Comparison of ENCODE assay signal across 11 mouse cellular contexts in genomic region chr5:65525674-65526443, GRCm38 (mm10). TPM values are rescaled to one million over a fixed set of nuclear protein-coding genes. Genes with fewer than 3 reads are reported as not detected.
DNase-seq lines count a peak whose midpoint lies in the region; ATAC-seq and TF ChIP-seq lines count a peak whose summit lies in the region.
"Had no signal": no experiment of that assay in that cellular context is flagged by ENCODE, and none has a peak within 500 bp of the region (broad histone marks: within the 10 kb centered on the region; RNA-seq: fewer than 3 reads in every experiment).

No protein-coding gene starts in this region.

- no peak overlapping the region for H3K27ac ChIP-seq in intestine, embryonic 15.5 days
- no peak overlapping the region for H3K27ac ChIP-seq in intestine, embryonic 16.5 days (ENCODE audit: low read length)
- no peak overlapping the region for H3K27ac ChIP-seq in thymus, adult 2 months (ENCODE audit: control insufficient read depth, insufficient read depth, low read length)
- H3K27ac ChIP-seq in hindbrain, embryonic 10.5 days, result no peak overlapping the region
- H3K27ac ChIP-seq: liver, embryonic 13.5 days had no signal

- 0 out of 2 replicates have a peak, but pooled peaks have one; percentile 58 for ATAC-seq in intestine, embryonic 15.5 days
- ATAC-seq in intestine, embryonic 16.5 days, result no peak; the same call in 1 of the 2 replicates

- no peaks in the 10 kb centered on the region for H3K4me1 ChIP-seq in intestine, embryonic 15.5 days (replicated peaks)
- no peaks in the 10 kb centered on the region for H3K4me1 ChIP-seq in intestine, embryonic 16.5 days (ENCODE audit: control insufficient read depth, insufficient read depth, low read length)
- no peaks in the 10 kb centered on the region for H3K4me1 ChIP-seq in thymus, adult 2 months (replicated peaks; ENCODE audit: control insufficient read depth, insufficient read depth, low read length)
- H3K4me1 ChIP-seq in hindbrain, embryonic 10.5 days (replicated peaks), result peaks cover 10% of the 10 kb centered on the region

- no peak for TF ChIP-seq POLR2A in thymus, adult 2 months (IDR thresholded peaks at IDR 0.05; ENCODE audit: control insufficient read depth, extremely low read depth, insufficient read depth, low read length, poor library complexity)

- H3K36me3 ChIP-seq in intestine, embryonic 15.5 days, result no peaks in the 10 kb centered on the region
- H3K36me3 ChIP-seq in intestine, embryonic 16.5 days (ENCODE audit: control insufficient read depth, insufficient read depth, low read length), result no peaks in the 10 kb centered on the region
- H3K36me3 ChIP-seq in thymus, adult 2 months (ENCODE audit: control insufficient read depth, insufficient read depth, low read length), result no peaks in the 10 kb centered on the region
- no peaks in the 10 kb centered on the region for H3K36me3 ChIP-seq in hindbrain, embryonic 10.5 days
- H3K36me3 ChIP-seq: liver, embryonic 13.5 days had no signal

- no peaks in the 10 kb centered on the region for H3K9me3 ChIP-seq in intestine, embryonic 15.5 days
- no peaks in the 10 kb centered on the region for H3K9me3 ChIP-seq in intestine, embryonic 16.5 days (ENCODE audit: control insufficient read depth, low read length)
- H3K9me3 ChIP-seq in hindbrain, embryonic 10.5 days, result no peaks in the 10 kb centered on the region
- H3K9me3 ChIP-seq: liver, embryonic 13.5 days had no signal

- WGBS in intestine, embryonic 15.5 days, result 20% methylated on average over 8 of the region's 8 CpGs
- WGBS in intestine, embryonic 16.5 days, result 21% methylated on average over 8 of the region's 8 CpGs
- 83% methylated on average over 8 of the region's 8 CpGs for WGBS in thymus, adult 2 months
- WGBS in hindbrain, embryonic 10.5 days, result 5% methylated on average over 8 of the region's 8 CpGs

- DNase-seq in thymus, adult 2 months, result peak; percentile 12
- DNase-seq in thymus, adult 18-20 months, result no peak
- DNase-seq in embryo, embryonic 11 days, result peak; percentile 22
- no peak for DNase-seq in left cerebral cortex, adult 18-20 months (ENCODE audit: low spot score in 2 of 2)
- no peak for DNase-seq in hindbrain, embryonic 10.5 days (ENCODE audit: low spot score)
- DNase-seq in cerebellum, postnatal 4 days (ENCODE audit: low spot score in 2 of 2), result no peak
- DNase-seq: heart, postnatal 36 days; liver, embryonic 13.5 days had no signal

- no peak overlapping the region for H3K4me2 ChIP-seq in intestine, embryonic 15.5 days (replicated peaks)
- no peak overlapping the region for H3K4me2 ChIP-seq in intestine, embryonic 16.5 days (ENCODE audit: low read depth, low read length)
- H3K4me2 ChIP-seq: liver, embryonic 13.5 days had no signal

- H3K4me3 ChIP-seq in intestine, embryonic 15.5 days (replicated peaks), result no peak overlapping the region
- H3K4me3 ChIP-seq in intestine, embryonic 16.5 days (ENCODE audit: low read length), result no peak overlapping the region
- H3K4me3 ChIP-seq in thymus, adult 2 months (ENCODE audit: control insufficient read depth, insufficient read depth, low read length), result no peak overlapping the region
- no peak overlapping the region for H3K4me3 ChIP-seq in hindbrain, embryonic 10.5 days
- H3K4me3 ChIP-seq: erythroblast, embryonic 14.5 days; liver, embryonic 13.5 days had no signal

- no peak overlapping the region for H3K9ac ChIP-seq in intestine, embryonic 15.5 days
- no peak overlapping the region for H3K9ac ChIP-seq in intestine, embryonic 16.5 days (ENCODE audit: low read depth, low read length)
- H3K9ac ChIP-seq: liver, embryonic 13.5 days had no signal

- TF ChIP-seq CTCF in thymus, adult 2 months (IDR thresholded peaks at IDR 0.05; ENCODE audit: borderline replicate concordance, control insufficient read depth, extremely low read depth, insufficient read depth, low read length, poor library complexity), result no peak

- no peaks in the 10 kb centered on the region for H3K27me3 ChIP-seq in intestine, embryonic 15.5 days (replicated peaks)
- no peaks in the 10 kb centered on the region for H3K27me3 ChIP-seq in intestine, embryonic 16.5 days (replicated peaks; ENCODE audit: control insufficient read depth, insufficient read depth, low read length)
- H3K27me3 ChIP-seq in thymus, adult 2 months (ENCODE audit: control insufficient read depth, insufficient read depth, low read length), result no peaks in the 10 kb centered on the region
- no peaks in the 10 kb centered on the region for H3K27me3 ChIP-seq in hindbrain, embryonic 10.5 days (ENCODE audit: insufficient read depth, poor library complexity, severe bottlenecking)
- H3K27me3 ChIP-seq: liver, embryonic 13.5 days had no signal

RNA-seq across cellular contexts. Expression of gene Smim14, which starts 11.1 kb away (rescaled TPM):
- 115 and 124 TPM in 2 replicates for polyA plus RNA-seq in intestine, embryonic 15.5 days (2015; fragmentation: Nextera tagmentation; extraction: Ambion mirVana)
- 153 and 159 TPM in 2 replicates for polyA plus RNA-seq in intestine, embryonic 16.5 days (2015; fragmentation: Nextera tagmentation; extraction: Ambion mirVana)
- 101 and 110 TPM in 2 replicates for polyA plus RNA-seq in thymus, adult 2 months (2012; rRNA removed)
- total RNA-seq in left cerebral cortex, adult 18-20 months (2021), result 100 to 1,000 TPM; 158 to 178 TPM
- polyA plus RNA-seq in hindbrain, embryonic 10.5 days (2016; fragmentation: Nextera tagmentation; extraction: Ambion mirVana), result 74.4 and 106 TPM in 2 replicates

RNA-seq across cellular contexts. Expression of gene Ube2k, which starts 11.2 kb away (rescaled TPM):
- polyA plus RNA-seq in intestine, embryonic 15.5 days (2015; fragmentation: Nextera tagmentation; extraction: Ambion mirVana), result 150 and 155 TPM in 2 replicates
- polyA plus RNA-seq in intestine, embryonic 16.5 days (2015; fragmentation: Nextera tagmentation; extraction: Ambion mirVana), result 125 and 129 TPM in 2 replicates
- polyA plus RNA-seq in thymus, adult 2 months (2012; rRNA removed), result 19.6 and 21.7 TPM in 2 replicates
- total RNA-seq in left cerebral cortex, adult 18-20 months (2021), result 100 to 1,000 TPM; 117 to 123 TPM
- polyA plus RNA-seq in hindbrain, embryonic 10.5 days (2016; fragmentation: Nextera tagmentation; extraction: Ambion mirVana), result 182 and 190 TPM in 2 replicates

RNA-seq across cellular contexts. Expression of gene Gm43552, which starts 33.2 kb away (rescaled TPM):
- polyA plus RNA-seq in intestine, embryonic 15.5 days (2015; fragmentation: Nextera tagmentation; extraction: Ambion mirVana), result not detected in 2 replicates
- not detected in 2 replicates for polyA plus RNA-seq in intestine, embryonic 16.5 days (2015; fragmentation: Nextera tagmentation; extraction: Ambion mirVana)
- not detected in 2 replicates for polyA plus RNA-seq in thymus, adult 2 months (2012; rRNA removed)
- total RNA-seq in left cerebral cortex, adult 18-20 months (2021), result 1 to 10 TPM; 2.0 to 3.0 TPM
- not detected in 2 replicates for polyA plus RNA-seq in hindbrain, embryonic 10.5 days (2016; fragmentation: Nextera tagmentation; extraction: Ambion mirVana)
- polyA plus RNA-seq: erythroblast, embryonic 14.5 days had no signal

Comparison
In these comparisons a context has a peak if more than half of its experiments do, and no peak if none do; other contexts are left out.
1. DNase-seq: peak in thymus, adult 2 months (single experiment) and embryo, embryonic 11 days (single experiment); none in thymus, adult 18-20 months (0 of 2), left cerebral cortex, adult 18-20 months (0 of 2), hindbrain, embryonic 10.5 days (single experiment) and cerebellum, postnatal 4 days (0 of 2).